Mouse (Mus musculus): ENCODE results near the gene Exoc3l2.

DNA sequence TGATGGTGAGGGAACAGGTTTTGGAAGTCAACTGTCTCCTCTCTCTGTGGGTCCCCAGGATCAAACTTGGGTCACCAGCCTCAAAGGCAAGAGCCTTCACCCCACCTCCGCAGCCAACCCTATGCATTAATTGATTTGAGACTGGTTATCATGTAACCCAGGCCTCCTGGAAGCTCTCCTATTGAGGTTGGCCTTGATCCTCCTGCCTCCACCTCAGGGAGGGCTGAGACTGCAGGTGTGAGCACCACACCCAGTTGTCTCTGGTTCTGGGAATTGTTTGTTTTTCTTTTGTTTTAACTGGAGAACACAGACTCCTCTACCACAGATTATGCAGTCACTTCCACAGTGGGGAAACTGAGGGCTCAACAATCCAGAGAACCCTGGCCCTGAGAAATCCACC lies 2.6 kb upstream of the Exoc3l2 start:
- no peak for TF ChIP-seq CTCF (IDR thresholded peaks at IDR 0.05; ENCODE audit: borderline replicate concordance, extremely low read depth, insufficient read depth, insufficient read length)
- TF ChIP-seq POLR2A (IDR thresholded peaks at IDR 0.05; ENCODE audit: borderline replicate concordance, extremely low read depth, insufficient read depth, insufficient read length, poor library complexity, severe bottlenecking): no peak

Measured in brain, embryonic 14.5 days (tissue).